Mouse (Mus musculus): ENCODE data around the gene Tusc2. TPM values are rescaled to one million over a fixed set of nuclear protein-coding genes. Genes with fewer than 3 reads are reported as not detected.
"Not testable (repeated sequence)": the region's sequence is repeated elsewhere in the genome, so short reads cannot be mapped to it uniquely, and the experiment has no call there.

The Tusc2 gene
- polyA plus RNA-seq, 1 experiment from 2014 or later, result 34.1 TPM

DNA sequence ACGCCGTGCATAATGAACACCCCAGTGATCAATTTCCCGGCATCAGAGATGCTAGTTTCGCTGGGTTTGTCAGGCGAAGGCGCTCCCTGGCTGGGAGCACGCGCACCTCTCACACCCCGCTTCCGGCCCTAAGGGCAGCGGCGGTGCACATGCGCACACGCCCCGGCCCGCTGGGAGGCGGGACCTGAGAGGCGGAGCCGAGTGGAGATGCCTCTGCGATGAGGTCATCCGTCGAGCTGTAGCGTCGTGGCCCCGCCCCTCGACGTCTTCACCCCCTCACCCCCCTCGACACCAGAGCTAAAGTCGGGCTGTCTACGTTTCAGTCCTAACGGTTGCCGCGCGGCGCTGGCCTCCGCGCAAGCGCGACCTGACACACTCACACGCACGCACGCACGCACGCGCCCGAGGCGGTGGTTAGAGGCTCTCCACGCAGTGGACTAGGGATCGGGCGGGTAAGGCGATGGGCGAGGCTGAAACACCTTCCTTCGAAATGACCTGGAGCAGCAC is 8.7 kb upstream of the Tusc2 start:
- no peaks in the 10 kb centered on the region for H3K9me3 ChIP-seq (replicated peaks)
- peak overlapping the region; percentile 83 for H3K4me3 ChIP-seq (replicated peaks)
- peak overlapping the region; percentile 94 for H3K9ac ChIP-seq
- H3K4me2 ChIP-seq, result peak overlapping the region; percentile 97
- H3K27ac ChIP-seq (replicated peaks), result peak overlapping the region; percentile 95
- H3K36me3 ChIP-seq (replicated peaks), result peaks cover 24% of the 10 kb centered on the region
- peaks cover 66% of the 10 kb centered on the region for H3K4me1 ChIP-seq (replicated peaks)
- ATAC-seq (ENCODE audit: insufficient read depth), result peak; percentile 89
- peaks cover 38% of the 10 kb centered on the region for H3K27me3 ChIP-seq
- WGBS (ENCODE audit: insufficient replicate concordance), result under 1% methylated on average over 53 of the region's 53 CpGs

- Histone ChIP-seq H3K4me2 (peak overlapping the region; percentile 97), H3K27ac (replicated peaks) (peak overlapping the region; percentile 95), H3K4me3 (replicated peaks) (peak overlapping the region; percentile 83), H3K9ac (peak overlapping the region; percentile 94), H3K4me1 (replicated peaks) (peaks cover 66% of the 10 kb centered on the region), H3K9me3 (replicated peaks) (no peaks in the 10 kb centered on the region), H3K27me3 (peaks cover 31% of the 10 kb centered on the region), H3K36me3 (replicated peaks) (peaks cover 30% of the 10 kb centered on the region)
- peak; percentile 12 for ATAC-seq (ENCODE audit: insufficient read depth)
- WGBS (ENCODE audit: insufficient replicate concordance), result 0% methylated on average over 23 of the region's 23 CpGs
Measured at GRCm38 (mm10) chr9:107555031-107555457, 8.0 kb upstream of the Tusc2 start.

GRCm38 (mm10) chr9:107555701-107556100 is 7.4 kb upstream of the Tusc2 start:
- H3K9me3 ChIP-seq (replicated peaks), result no peaks in the 10 kb centered on the region
- no peak for ATAC-seq (ENCODE audit: insufficient read depth)
- peak overlapping the region; percentile 83 for H3K4me3 ChIP-seq (replicated peaks)
- WGBS (ENCODE audit: insufficient replicate concordance), result 35% methylated on average over 2 of the region's 2 CpGs
- H3K9ac ChIP-seq, result peak overlapping the region; percentile 94
- H3K27me3 ChIP-seq, result peaks cover 24% of the 10 kb centered on the region
- peaks cover 61% of the 10 kb centered on the region for H3K4me1 ChIP-seq (replicated peaks)
- peaks cover 37% of the 10 kb centered on the region for H3K36me3 ChIP-seq (replicated peaks)
- peak overlapping the region; percentile 97 for H3K4me2 ChIP-seq
- peak overlapping the region; percentile 95 for H3K27ac ChIP-seq (replicated peaks)

DNA sequence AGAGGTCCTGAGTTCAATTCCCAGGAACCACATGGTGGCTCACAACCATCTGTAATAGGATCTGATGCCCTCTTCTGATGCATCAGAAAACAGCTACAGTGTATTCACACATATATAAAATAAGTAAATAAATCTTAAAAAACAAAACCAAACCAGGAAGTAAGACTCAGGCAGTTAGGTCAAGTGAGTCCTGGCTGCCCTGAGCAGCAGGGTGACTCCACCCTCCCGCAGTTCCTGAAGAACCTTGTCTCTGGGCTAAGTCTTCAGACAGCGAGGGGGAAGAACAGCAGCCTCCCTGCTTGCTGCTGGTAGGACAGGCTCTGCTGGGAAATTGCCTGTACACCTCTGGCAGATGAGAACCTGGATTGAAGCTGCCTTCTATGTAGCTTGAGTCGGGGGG is 6.7 kb upstream of the Tusc2 start:
- 40% methylated on average over 3 of the region's 3 CpGs for WGBS (ENCODE audit: insufficient replicate concordance)

DNA sequence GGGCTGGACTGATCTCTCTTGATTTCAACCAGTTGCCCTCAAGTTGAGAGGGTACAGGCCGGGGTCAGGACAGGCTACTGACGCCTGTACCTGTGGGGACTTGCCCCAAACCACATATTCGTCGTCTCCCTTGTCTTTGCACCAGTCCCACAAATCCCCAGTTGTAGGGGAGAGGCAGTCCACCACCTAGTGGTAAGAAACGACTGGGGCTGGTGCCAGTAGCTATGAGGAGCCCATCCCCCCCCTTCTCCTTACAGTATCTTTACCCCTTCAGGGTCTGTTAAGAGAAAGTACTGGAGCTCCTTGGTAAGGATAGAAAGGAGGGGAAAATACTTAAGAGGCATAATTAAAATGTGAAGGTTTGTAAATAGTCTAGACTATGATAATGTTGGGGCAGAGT is 2.5 kb downstream of the Tusc2 start:
- not testable (repeated sequence) for ATAC-seq (ENCODE audit: insufficient read depth); H3K27me3 ChIP-seq; H3K4me3 ChIP-seq (replicated peaks); H3K9me3 ChIP-seq (replicated peaks); H3K9ac ChIP-seq
- H3K4me2 ChIP-seq, result 0 out of 2 replicates have a peak overlapping the region, but pooled peaks have one; percentile 89
- 41% methylated on average over 5 of the region's 5 CpGs for WGBS (ENCODE audit: insufficient replicate concordance)
- peaks cover 38% of the 10 kb centered on the region for H3K36me3 ChIP-seq (replicated peaks)
- H3K4me1 ChIP-seq (replicated peaks), result peaks cover 81% of the 10 kb centered on the region
- peak overlapping the region; percentile 96 for H3K27ac ChIP-seq (replicated peaks)

More for the DNA sequence above, 6.7 kb upstream of the Tusc2 start:
- Histone ChIP-seq H3K9me3 (replicated peaks) (no peaks in the 10 kb centered on the region), H3K27me3 (peaks cover 18% of the 10 kb centered on the region), H3K4me1 (replicated peaks) (peaks cover 57% of the 10 kb centered on the region), H3K36me3 (replicated peaks) (peaks cover 43% of the 10 kb centered on the region), H3K4me2 (peak overlapping the region; percentile 97), H3K4me3 (replicated peaks) (peak overlapping the region; percentile 83), H3K9ac (peak overlapping the region; percentile 42), H3K27ac (replicated peaks) (peak overlapping the region; percentile 95)
- no peak for ATAC-seq (ENCODE audit: insufficient read depth)

DNA sequence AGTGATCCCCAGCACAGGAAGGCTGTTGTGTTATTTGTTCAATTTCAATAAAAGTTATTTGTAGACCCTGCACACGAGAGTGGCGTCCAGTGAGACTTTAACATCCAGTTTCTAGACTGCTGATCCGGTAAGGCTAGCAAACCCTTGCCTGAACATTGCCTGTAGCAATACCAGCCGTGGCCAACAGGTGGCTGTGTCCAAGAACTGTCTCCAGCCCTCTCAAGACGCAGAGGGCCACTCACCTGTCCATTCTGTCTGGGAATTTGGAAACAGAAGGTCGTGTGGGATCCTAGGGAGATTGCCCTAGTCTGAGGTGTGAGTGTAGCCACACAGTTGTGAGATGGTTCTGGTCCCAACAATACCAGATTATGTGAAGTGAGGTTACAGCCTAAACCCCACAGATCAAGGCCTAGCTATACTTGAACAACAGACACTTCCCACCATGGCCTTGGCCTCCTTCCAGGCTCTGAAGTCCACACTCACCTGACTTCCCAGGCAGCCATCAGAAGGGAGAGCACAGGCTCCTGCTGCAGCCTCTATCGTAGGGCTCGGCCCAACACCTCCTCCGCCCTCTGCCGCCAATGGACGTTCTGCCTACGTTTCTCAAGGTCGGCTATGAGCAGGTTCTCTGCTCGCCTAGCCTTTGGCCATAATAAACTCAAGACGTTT is 3.1 kb downstream of the Tusc2 start:
- H3K9ac ChIP-seq, result no peak overlapping the region

DNA sequence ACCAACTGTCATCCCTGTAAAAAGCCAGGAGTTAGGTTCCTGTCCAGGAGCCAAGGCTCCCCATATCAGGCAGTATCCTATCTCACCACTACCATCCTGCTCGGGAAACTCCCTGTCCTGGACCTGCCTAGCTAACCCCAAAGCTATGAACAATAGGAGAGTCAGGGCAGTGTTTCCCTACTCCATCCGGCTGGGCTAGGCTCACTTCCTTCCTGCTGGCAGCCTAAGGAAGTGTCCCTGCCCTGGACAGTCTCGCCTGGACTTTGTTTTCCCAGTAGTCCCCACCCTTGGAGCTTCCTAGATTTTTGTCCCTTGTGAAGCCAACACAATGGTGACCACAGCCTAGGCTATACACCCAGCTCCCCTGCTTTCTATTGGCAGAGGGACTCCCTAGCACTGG is 3.8 kb downstream of the Tusc2 start:
- ATAC-seq (ENCODE audit: insufficient read depth), result no peak
- H3K4me2 ChIP-seq, result peak overlapping the region; percentile 89
- H3K27ac ChIP-seq (replicated peaks), result peak overlapping the region; percentile 96
- H3K9me3 ChIP-seq (replicated peaks), result no peaks in the 10 kb centered on the region
- no peak overlapping the region for H3K4me3 ChIP-seq (replicated peaks)
- WGBS (ENCODE audit: insufficient replicate concordance), result 49% methylated on average over 3 of the region's 3 CpGs
- H3K4me1 ChIP-seq (replicated peaks), result peaks cover 90% of the 10 kb centered on the region
- no peak overlapping the region for H3K9ac ChIP-seq
- H3K27me3 ChIP-seq, result no peaks in the 10 kb centered on the region
- H3K36me3 ChIP-seq (replicated peaks), result peaks cover 32% of the 10 kb centered on the region

More for the DNA sequence above, 3.1 kb downstream of the Tusc2 start:
- Histone ChIP-seq H3K9me3 (replicated peaks) (no peaks in the 10 kb centered on the region), H3K4me2 (peak overlapping the region; percentile 89), H3K4me1 (replicated peaks) (peaks cover 86% of the 10 kb centered on the region), H3K27me3 (no peaks in the 10 kb centered on the region), H3K27ac (replicated peaks) (peak overlapping the region; percentile 96), H3K36me3 (replicated peaks) (peaks cover 32% of the 10 kb centered on the region), H3K4me3 (replicated peaks) (no peak overlapping the region)
- WGBS (ENCODE audit: insufficient replicate concordance), result 47% methylated on average over 15 of the region's 15 CpGs
- no peak for ATAC-seq (ENCODE audit: insufficient read depth)

DNA sequence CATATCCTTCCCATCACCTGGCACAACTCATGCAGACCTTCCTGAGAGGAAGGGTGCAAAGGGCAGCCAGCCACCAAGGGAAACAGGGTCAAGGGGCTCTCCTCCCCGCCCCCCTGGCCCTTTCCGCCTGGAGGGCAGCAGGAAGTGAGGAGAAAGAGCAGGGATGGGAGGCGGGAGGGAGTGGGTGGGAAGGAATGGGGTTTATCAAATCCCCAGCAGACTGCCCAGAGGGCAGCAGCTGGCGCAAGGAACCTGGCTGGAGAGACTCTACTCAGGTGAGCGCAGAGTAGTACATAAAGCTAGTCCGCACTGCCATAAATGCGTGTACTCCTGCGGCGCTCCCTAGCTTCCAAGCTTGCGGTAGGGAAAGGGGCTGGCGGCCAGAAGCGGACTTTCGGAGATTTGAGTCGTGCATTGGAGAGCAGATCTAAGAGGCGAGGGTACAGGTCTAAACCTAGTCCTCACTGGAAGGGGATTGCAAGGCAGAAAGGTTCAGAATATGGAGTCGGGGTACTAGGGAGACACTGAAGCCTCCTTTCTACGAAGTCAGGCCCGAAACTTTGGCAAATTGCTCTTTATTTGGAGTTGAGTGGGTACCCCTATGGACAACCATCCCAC is 4.8 kb downstream of the Tusc2 start, which contains the start of gene Hyal2:
Gene Hyal2 (plus strand): TSS at position 244 of the 618 bp plus-strand sequence.
- no peak for ATAC-seq (ENCODE audit: insufficient read depth)
- H3K36me3 ChIP-seq (replicated peaks), result peaks cover 33% of the 10 kb centered on the region
- H3K9me3 ChIP-seq (replicated peaks), result no peaks in the 10 kb centered on the region
- peak within 1 kb of the TSS; percentile 80 for H3K4me3 ChIP-seq (replicated peaks)
- H3K9ac ChIP-seq, result peak within 1 kb of the TSS; percentile 81
- peak within 1 kb of the TSS; percentile 96 for H3K27ac ChIP-seq (replicated peaks)
- 40% methylated on average over 18 of the region's 18 CpGs for WGBS (ENCODE audit: insufficient replicate concordance)
- peak within 1 kb of the TSS; percentile 89 for H3K4me2 ChIP-seq
- H3K27me3 ChIP-seq, result no peaks in the 10 kb centered on the region
- peaks cover 90% of the 10 kb centered on the region for H3K4me1 ChIP-seq (replicated peaks)

- H3K27ac ChIP-seq (replicated peaks), result peak overlapping the region; percentile 96
- peaks cover 40% of the 10 kb centered on the region for H3K36me3 ChIP-seq (replicated peaks)
- ATAC-seq (ENCODE audit: insufficient read depth), result peak; percentile 76
- 1% methylated on average over 41 of the region's 41 CpGs for WGBS (ENCODE audit: insufficient replicate concordance)
- no peaks in the 10 kb centered on the region for H3K9me3 ChIP-seq (replicated peaks)
- H3K4me2 ChIP-seq, result peak overlapping the region; percentile 89
- peak overlapping the region; percentile 80 for H3K4me3 ChIP-seq (replicated peaks)
- peak overlapping the region; percentile 81 for H3K9ac ChIP-seq
- peaks cover 92% of the 10 kb centered on the region for H3K4me1 ChIP-seq (replicated peaks)
- H3K27me3 ChIP-seq, result no peaks in the 10 kb centered on the region
Measured at GRCm38 (mm10) chr9:107568331-107569261, 5.5 kb downstream of the Tusc2 start.

- H3K36me3 ChIP-seq (replicated peaks), result peaks cover 40% of the 10 kb centered on the region
- ATAC-seq (ENCODE audit: insufficient read depth), result peak; percentile 4
- peak overlapping the region; percentile 80 for H3K4me3 ChIP-seq (replicated peaks)
- H3K9ac ChIP-seq, result peak overlapping the region; percentile 81
- no peaks in the 10 kb centered on the region for H3K27me3 ChIP-seq
- under 1% methylated on average over 23 of the region's 23 CpGs for WGBS (ENCODE audit: insufficient replicate concordance)
- H3K27ac ChIP-seq (replicated peaks), result peak overlapping the region; percentile 96
- peak overlapping the region; percentile 89 for H3K4me2 ChIP-seq
- H3K9me3 ChIP-seq (replicated peaks), result no peaks in the 10 kb centered on the region
- H3K4me1 ChIP-seq (replicated peaks), result peaks cover 87% of the 10 kb centered on the region
Measured at GRCm38 (mm10) chr9:107569270-107569669, 6.2 kb downstream of the Tusc2 start.

Measured in liver, embryonic 15.5 days (tissue).